Mouse (Mus musculus): Measurements from ENCODE around the gene Grm6.

Grm6 gene

GRCm38 (mm10) chr11:50850177-50850735 is at the start of gene Grm6:
Gene Grm6 (plus strand): TSS chr11:50850685.
- 2% methylated on average over 11 of the region's 11 CpGs for WGBS

GRCm38 (mm10) chr11:50814233-50814632 is 36.3 kb upstream of the Grm6 start:
- WGBS: 96% methylated on average over 4 of the region's 4 CpGs

DNA sequence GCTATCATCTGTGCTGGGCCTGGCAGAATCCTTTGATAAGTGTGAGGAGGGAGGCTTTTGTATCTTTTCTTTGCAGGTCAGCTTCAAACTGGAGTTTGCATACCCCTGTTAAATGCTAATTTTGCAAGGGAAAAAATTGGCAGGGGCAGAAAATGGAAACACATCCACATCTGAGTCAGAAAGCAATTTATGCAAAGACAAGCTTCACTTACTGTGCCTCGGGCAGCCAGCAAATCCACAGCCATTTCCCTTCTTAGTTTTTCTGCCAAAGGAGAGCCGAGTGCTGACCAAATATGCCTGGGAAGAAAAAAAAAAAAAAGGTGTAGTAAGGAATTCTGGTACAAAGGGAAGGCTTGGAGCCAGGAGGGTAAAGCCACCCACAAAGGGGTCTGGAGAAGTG is 24.3 kb upstream of the Grm6 start:
- WGBS: 26% methylated on average over 2 of the region's 2 CpGs

GRCm38 (mm10) chr11:50827010-50827953 is 23.2 kb upstream of the Grm6 start, which contains the start of gene Zfp354c:
Gene Zfp354c (minus strand): TSS chr11:50827724.
- WGBS: 1% methylated on average over 45 of the region's 45 CpGs

- WGBS: 84% methylated on average over 4 of the region's 4 CpGs
These were observed 14.8 kb upstream of the Grm6 start for GRCm38 (mm10) chr11:50835727-50836126.

DNA sequence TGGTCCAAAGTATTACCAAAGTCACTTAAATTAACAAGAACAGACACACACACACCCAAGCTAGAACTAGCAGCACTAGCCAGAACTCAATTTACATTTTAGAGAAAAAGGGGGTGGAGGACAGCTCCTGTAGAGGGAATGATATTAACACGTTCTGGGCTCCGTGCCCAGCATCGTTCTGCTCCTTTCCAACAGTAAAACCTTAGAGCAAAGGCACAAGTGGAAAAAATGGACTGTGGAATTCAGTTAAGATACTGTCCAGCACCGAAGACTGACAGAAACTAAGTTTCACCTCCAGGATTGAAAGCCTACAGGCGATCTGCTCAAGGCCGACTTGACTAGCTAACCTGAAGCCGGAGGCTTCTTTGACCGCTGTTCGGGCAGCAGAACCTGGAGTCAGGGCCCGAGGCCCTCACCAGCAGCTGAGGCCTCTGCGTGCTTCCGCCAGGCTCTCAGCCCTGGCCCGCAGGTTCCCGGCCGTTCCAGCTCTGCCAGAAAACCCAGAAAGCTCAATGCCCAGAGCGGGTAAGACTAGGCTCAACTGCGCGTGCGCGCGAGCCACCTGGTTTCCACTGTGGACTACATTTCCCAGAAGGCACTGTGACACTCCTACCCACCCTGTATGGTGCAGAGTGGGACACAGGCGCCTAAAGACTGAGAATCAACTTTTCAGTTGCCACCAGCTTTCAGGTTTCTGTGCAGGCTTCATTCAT is 9.3 kb upstream of the Grm6 start, which contains the start of gene Zfp879:
Gene Zfp879, minus strand, starts transcription at position 530 of the 713 bp plus-strand sequence.
- 11% methylated on average over 22 of the region's 22 CpGs for WGBS

DNA sequence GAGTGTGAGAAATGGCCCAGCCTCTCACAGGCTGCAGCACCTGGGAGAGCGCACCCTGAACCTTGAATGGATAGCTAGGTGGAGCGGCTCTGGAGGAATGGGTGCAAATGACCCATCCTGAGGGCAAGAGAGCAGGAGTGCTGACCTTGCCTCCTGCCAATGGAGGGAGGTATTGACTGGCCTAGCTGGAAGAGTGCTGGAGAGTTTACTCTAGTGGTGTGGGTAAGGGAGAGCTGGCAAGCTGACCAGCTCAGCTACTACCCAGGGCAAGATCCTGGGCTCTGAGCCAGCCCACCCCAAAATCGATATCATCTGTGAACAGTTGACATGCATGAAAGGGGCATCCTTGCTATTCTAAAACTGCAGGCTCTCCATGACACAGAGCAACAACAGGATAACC is 4.5 kb upstream of the Grm6 start:
- WGBS: 85% methylated on average over 3 of the region's 3 CpGs

- 49% methylated on average over 5 of the region's 5 CpGs for WGBS
These were observed 3.4 kb upstream of the Grm6 start for GRCm38 (mm10) chr11:50847047-50847446.

DNA sequence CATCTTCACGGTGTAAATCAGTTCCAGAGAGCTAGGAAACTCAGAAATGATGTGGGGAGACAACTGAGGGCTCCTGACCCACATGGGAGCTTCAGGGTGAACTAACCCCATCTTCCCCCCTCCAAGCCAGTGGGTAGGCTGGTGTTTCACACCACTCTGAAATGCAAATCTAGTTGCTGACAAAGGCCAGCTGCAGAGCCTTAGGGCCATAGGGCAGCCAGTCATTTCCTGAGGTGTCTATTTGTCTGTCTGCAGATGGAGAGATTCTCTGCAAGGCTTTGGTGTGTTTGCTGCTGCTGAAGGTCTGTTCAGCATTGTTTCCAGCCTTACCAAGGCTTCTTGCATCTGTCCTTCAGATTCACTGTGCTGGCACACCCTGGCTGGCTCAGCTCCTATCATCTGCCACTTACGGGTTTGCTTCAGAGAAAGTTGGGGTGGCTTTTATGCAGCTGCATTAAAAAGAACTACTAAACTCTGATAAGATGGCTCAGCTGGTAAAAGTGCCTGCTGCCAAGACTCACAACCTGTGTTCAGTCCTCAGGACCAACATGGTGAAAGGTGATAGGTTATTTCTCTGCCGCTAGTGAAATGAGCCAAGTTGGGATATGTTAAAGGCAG is 1.9 kb upstream of the Grm6 start:
- 46% methylated on average over 3 of the region's 3 CpGs for WGBS

- WGBS: 18% methylated on average over 10 of the region's 10 CpGs
These were observed 1.2 kb upstream of the Grm6 start for GRCm38 (mm10) chr11:50849310-50849709.

GRCm38 (mm10) chr11:50850989-50851601 is 610 bp downstream of the Grm6 start:
- 0% methylated on average over 72 of the region's 72 CpGs for WGBS

DNA sequence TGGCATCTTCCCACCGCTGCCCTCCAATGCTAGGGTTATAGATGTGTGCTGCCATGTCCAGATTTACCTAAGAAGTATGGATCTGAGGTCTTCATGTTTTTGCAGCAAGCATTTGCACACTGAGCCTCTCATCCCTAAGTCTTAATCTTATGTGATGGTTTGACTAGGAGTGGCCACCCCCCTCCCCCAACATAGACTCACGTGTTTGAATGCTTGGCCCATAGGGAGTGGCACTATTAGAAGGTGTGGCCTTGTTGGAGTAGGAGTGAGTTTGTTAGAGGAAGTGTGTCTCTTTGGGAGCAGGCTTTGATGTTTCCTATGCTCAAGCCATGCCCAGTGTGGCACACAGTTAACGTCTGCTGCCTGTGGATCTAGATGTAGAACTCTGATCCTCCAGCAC is 28.2 kb downstream of the Grm6 start:
- WGBS: 94% methylated on average over 3 of the region's 3 CpGs

DNA sequence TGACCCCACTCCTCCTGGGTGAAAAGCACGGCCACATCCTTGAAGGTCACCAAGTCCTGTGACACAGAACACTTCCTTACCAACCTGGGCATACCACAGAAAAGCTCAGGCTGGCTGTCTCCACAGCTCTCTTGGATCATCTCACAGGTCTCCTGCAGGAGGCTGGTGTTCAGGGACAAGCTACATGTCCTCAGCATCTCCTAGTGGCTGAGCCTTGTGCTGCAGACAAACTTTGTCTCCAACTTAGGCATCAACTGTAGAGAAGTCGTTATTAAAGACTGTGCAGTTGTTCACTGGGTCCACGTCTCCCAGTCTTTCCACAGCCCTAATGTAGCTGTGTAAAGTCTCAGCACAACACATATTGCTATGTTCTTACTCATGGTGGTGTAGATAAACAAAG is 33.3 kb downstream of the Grm6 start:
- WGBS: 75% methylated on average over 3 of the region's 3 CpGs

GRCm38 (mm10) chr11:50886231-50886932 is 35.9 kb downstream of the Grm6 start:
- 43% methylated on average over 8 of the region's 8 CpGs for WGBS

DNA sequence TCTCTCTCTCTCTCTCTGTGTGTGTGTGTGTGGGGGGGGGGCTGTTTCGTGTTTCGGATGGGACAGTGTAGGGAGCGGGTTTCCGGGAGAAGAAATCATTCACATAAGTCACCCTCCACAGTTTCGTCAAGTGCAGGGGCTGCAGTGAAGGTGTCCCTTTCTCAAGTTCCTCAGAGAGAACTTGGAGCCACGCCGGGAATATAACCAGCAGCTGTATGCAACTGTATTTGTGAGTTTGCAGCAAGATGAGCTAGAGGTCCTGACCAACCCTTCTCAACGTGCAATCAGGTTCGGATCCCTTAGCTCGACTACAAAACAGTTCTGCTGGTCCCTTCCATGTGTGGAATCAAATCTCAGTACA is 36.4 kb downstream of the Grm6 start:
- WGBS: 6% methylated on average over 10 of the region's 10 CpGs

GRCm38 (mm10) chr11:50887390-50888128 is 37.1 kb downstream of the Grm6 start, which contains the start of gene Zfp454:
Gene Zfp454 (minus strand): TSS chr11:50887651.
- WGBS: 4% methylated on average over 26 of the region's 26 CpGs

DNA sequence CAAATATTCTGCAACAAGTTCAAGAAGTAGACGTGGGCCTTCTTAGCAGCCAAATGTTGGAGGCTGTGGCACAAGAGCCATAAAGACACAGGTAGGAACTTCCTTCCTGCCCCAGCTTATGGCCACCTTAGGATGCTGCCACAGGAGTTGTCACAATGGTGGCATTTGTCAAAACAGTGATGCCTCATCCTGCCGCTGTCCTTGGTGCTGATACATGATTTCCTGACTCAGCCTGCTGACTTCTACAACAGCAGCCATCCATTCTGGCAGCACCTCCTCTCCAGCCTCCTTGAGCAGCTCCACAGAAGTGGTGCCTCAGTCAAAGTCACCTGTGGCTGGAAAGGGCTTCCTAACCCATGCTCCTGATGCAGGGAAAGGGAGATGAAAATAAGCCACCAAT is 42.0 kb downstream of the Grm6 start:
- whole genome bisulfite sequencing: 81% methylated on average over 2 of the region's 2 CpGs

- 85% methylated on average over 1 of the region's 1 CpGs for WGBS
These were observed 46.9 kb downstream of the Grm6 start for GRCm38 (mm10) chr11:50897359-50897758.

GRCm38 (mm10) chr11:50908136-50908535 is 57.7 kb downstream of the Grm6 start:
- 51% methylated on average over 5 of the region's 5 CpGs for WGBS

- 81% methylated on average over 1 of the region's 1 CpGs for WGBS
These were observed 62.8 kb downstream of the Grm6 start for GRCm38 (mm10) chr11:50913301-50913700.

All from cerebral cortex, adult 2 months (tissue).